Mouse (Mus musculus) hindbrain, embryonic 10.5 days (tissue): ENCODE data around the gene Ang4. TPM values are rescaled to one million over a fixed set of nuclear protein-coding genes. Genes with fewer than 3 reads are reported as not detected.

Experiments used
- DNase-seq: peaks from one replicate; pipeline ENCODE4 v3.0.0-alpha.2; 2017; ENCODE audit warnings: low spot score
- H3K27ac ChIP-seq: fragments of 300-500 bp; sonication (generic); 2 replicates; pipeline ENCODE4 v1.5.1; 2016; ENCODE audit warnings: mild to moderate bottlenecking, moderate library complexity
- H3K27me3 ChIP-seq: fragments of 300-500 bp; sonication (generic); 2 replicates; pipeline ENCODE4 v1.6.1; 2016; ENCODE audit warnings: mild to moderate bottlenecking; ENCODE audit not compliant: poor library complexity, insufficient read depth, severe bottlenecking
- H3K36me3 ChIP-seq: fragments of 300-500 bp; sonication (generic); 2 replicates; pipeline ENCODE4 v1.6.1; 2016; ENCODE audit warnings: mild to moderate bottlenecking, moderate library complexity
- H3K4me1 ChIP-seq: fragments of 300-500 bp; sonication (generic); replicated peaks from 2 replicates; pipeline ENCODE4 v1.6.1; 2016; ENCODE audit warnings: mild to moderate bottlenecking
- H3K4me3 ChIP-seq: fragments of 300-500 bp; sonication (generic); 2 replicates; pipeline ENCODE4 v1.5.1; 2016; ENCODE audit warnings: mild to moderate bottlenecking, moderate library complexity
- H3K9me3 ChIP-seq: fragments of 300-500 bp; sonication (generic); 2 replicates; pipeline ENCODE4 v1.6.1; 2016; ENCODE audit warnings: mild to moderate bottlenecking, moderate library complexity
- WGBS: fragments of 180-500 bp; shearing (Covaris S2); methylation state at CpG from one replicate; pipeline ENCODE4 v1.1.7; 2016; 5-methylcytosine and 5-hydroxymethylcytosine counted together
- polyA plus RNA-seq: library from polyadenylated mRNA; unstranded; fragments of >200 nt; fragmentation: Nextera tagmentation; extraction: Ambion mirVana; gene quantifications from 2 replicates; pipeline ENCODE4 v1.2.1, GENCODE M21; 2016

Ang4 gene
- polyA plus RNA-seq, 1 experiment from 2014 or later = not detected

DNA sequence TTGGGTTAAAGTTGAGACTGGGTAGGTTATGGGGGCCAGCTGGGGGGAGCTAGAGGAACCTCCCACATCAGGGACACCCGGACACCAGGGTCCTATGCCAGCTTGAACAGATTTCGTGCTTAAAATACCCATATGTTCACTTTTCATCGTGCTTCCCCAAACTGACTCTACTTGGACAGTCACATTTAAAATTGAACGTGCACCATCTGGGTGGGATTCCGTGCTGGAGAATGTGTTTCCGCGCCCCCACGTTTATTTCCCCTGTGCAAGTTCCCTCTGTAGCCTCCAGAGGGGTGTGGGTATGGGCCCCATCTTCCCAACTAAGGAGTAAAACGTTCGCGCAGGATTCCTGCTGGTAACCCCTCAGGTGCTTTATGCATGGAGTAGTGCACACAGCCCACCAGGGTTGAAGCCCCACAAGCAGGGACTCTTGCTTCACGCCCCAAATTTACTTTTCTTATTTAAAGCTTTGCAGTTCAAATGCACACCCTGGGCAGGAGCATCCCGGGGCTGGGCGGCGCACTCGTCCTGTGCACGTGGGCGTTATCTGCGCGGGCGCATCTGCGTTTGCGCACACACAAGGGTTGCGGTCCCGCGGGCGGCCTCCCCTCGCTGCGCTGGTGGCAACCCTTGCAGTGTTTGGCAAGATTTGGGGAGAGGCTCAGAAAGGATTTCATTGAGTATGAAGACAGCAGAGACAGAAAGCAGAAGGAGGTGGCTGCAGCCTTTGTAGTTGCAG, 34.8 kb downstream of the Ang4 start:
- no peaks in the 10 kb centered on the region for H3K36me3 ChIP-seq
- peaks cover 57% of the 10 kb centered on the region for H3K27me3 ChIP-seq
- peak; percentile 29 for DNase-seq
- peak overlapping the region; percentile 55 for H3K4me3 ChIP-seq
- no peak overlapping the region for H3K27ac ChIP-seq
- H3K4me1 ChIP-seq = peaks cover 34% of the 10 kb centered on the region
- H3K9me3 ChIP-seq = no peaks in the 10 kb centered on the region
- 4% methylated on average over 29 of the region's 29 CpGs for WGBS

DNA sequence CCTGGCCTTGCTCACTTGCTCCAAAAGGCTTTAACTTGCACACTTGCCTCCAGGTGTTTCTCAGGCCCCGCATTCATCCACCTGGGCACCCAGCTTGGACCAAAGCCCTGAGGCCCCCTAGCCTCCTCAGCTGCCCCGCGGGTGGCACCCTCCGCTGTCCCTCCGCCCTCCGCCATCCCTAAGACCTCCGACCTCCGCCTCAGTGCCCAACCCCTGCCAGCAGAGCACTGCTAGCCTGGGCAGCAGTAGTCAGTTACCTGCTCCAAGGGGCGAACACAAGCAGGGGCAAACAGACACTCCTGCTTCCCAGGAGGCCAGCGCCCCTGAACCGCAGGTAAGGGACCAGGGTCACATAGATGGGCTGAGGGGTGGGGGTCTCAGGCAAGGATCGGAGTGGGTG, 35.4 kb downstream of the Ang4 start:
- no peaks in the 10 kb centered on the region for H3K36me3 ChIP-seq
- H3K4me1 ChIP-seq = peaks cover 34% of the 10 kb centered on the region
- no peak overlapping the region for H3K27ac ChIP-seq
- DNase-seq = peak; percentile 3
- no peaks in the 10 kb centered on the region for H3K9me3 ChIP-seq
- no peak overlapping the region for H3K4me3 ChIP-seq
- H3K27me3 ChIP-seq = peaks cover 57% of the 10 kb centered on the region
- WGBS = 11% methylated on average over 12 of the region's 12 CpGs

DNA sequence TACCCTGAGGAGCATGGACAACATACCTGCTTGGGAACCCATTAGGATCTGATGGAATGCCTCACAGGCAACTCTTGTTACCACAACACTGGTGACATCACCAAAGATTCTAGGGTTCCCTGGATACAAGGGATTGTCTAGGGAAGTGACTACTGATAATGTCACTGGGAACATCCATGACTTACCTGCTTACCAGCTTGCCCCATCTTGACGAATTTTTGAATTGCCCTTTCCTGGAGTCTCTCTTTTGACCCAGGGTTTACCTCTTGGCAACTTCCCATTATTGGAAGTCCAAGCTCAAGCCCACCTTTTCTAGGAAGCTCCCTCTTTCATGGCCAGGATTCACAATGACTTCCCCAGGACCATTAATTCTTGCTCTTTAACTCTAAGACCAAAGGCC, 56.3 kb downstream of the Ang4 start, which contains the start of gene Gm5800:
Gm5800 (minus strand) TSS at position 101 of the 400 bp plus-strand sequence.
- H3K4me3 ChIP-seq = no peak within 1 kb of the TSS
- no peaks in the 10 kb centered on the region for H3K9me3 ChIP-seq
- no peak within 1 kb of the TSS for H3K27ac ChIP-seq
- WGBS = 68% methylated on average over 1 of the region's 1 CpGs
- no peaks in the 10 kb centered on the region for H3K4me1 ChIP-seq
- H3K27me3 ChIP-seq = no peaks in the 10 kb centered on the region
- no peaks in the 10 kb centered on the region for H3K36me3 ChIP-seq
- no peak for DNase-seq

Other genes starting within 250 kb of the Ang4 start
- gene Gm5622, start 220.8 kb downstream of the Ang4 start, polyA plus RNA-seq = not detected in 2 replicates
- gene Gm17175, start 199.5 kb downstream of the Ang4 start, polyA plus RNA-seq = not detected in 2 replicates
- not detected in 2 replicates for gene Gm17174, start 181.5 kb downstream of the Ang4 start, polyA plus RNA-seq
- gene Gm17078, start 162.3 kb downstream of the Ang4 start, polyA plus RNA-seq = not detected in 2 replicates
- not detected in 2 replicates for gene Gm4181, start 137.9 kb downstream of the Ang4 start, polyA plus RNA-seq
- gene Gm17079, start 78.1 kb downstream of the Ang4 start, polyA plus RNA-seq = not detected in 2 replicates
- not detected in 2 replicates for gene Gm5800, start 56.4 kb downstream of the Ang4 start, polyA plus RNA-seq
- gene AY358078, start 26.5 kb upstream of the Ang4 start, polyA plus RNA-seq = not detected in 2 replicates
- gene Ear6, start 80.1 kb upstream of the Ang4 start, polyA plus RNA-seq = not detected in 2 replicates
- gene Mettl17, start 111.3 kb upstream of the Ang4 start, polyA plus RNA-seq = 42.6 and 48.1 TPM in 2 replicates
- gene Slc39a2, start 119.3 kb upstream of the Ang4 start, polyA plus RNA-seq = 0.46 and 0.99 TPM in 2 replicates
- 10.0 and 16.1 TPM in 2 replicates for gene Ndrg2, start 140.6 kb upstream of the Ang4 start, polyA plus RNA-seq
- not detected in 2 replicates for gene Tppp2, start 144.8 kb upstream of the Ang4 start, polyA plus RNA-seq
- not detected in 2 replicates for gene Rnase13, start 149.2 kb upstream of the Ang4 start, polyA plus RNA-seq
- 100 and 106 TPM in 2 replicates for gene Arhgef40, start 211.1 kb upstream of the Ang4 start, polyA plus RNA-seq
- 0.80 and 1.0 TPM in 2 replicates for gene Tmem253, start 242.1 kb upstream of the Ang4 start, polyA plus RNA-seq
- gene Zfp219, start 247.1 kb upstream of the Ang4 start, polyA plus RNA-seq = 74.3 and 83.6 TPM in 2 replicates